Mouse (Mus musculus) embryonic fibroblast, embryonic 13.5 days (primary cell): ENCODE results near the gene Naa16. TPM values are rescaled to one million over a fixed set of nuclear protein-coding genes. Genes with fewer than 3 reads are reported as not detected.

Experiments used
- H3K27ac ChIP-seq: 2 replicates; pipeline ENCODE4 v1.5.1; 2012; ENCODE audit warnings: low read length, control low read depth, inconsistent platforms; ENCODE audit not compliant: insufficient read depth
- H3K4me1 ChIP-seq: 2 replicates; pipeline ENCODE4 v1.6.1; 2011; ENCODE audit warnings: low read length; ENCODE audit not compliant: control insufficient read depth, insufficient read depth
- H3K4me3 ChIP-seq: 2 replicates; pipeline ENCODE4 v1.5.1; 2011; ENCODE audit warnings: mild to moderate bottlenecking, control low read depth, low read length; ENCODE audit not compliant: insufficient read depth
- CTCF ChIP-seq: IDR thresholded peaks from 2 replicates; pipeline ENCODE4 v1.5.1; 2011; ENCODE audit warnings: mild to moderate bottlenecking, control low read depth, low read length, moderate library complexity, borderline replicate concordance; ENCODE audit not compliant: insufficient read depth
- POLR2A ChIP-seq: IDR thresholded peaks from 2 replicates; pipeline ENCODE4 v1.6.1; 2011; ENCODE audit warnings: low read depth, mild to moderate bottlenecking, control low read depth, low read length, moderate library complexity
- polyA plus RNA-seq: library from polyadenylated mRNA; stranded (reverse); fragments of >200 nt; gene quantifications from 2 replicates; pipeline ENCODE4 v1.2.4, GENCODE M21; 2011; ENCODE audit warnings: low read depth; ENCODE audit not compliant: missing spikeins, insufficient read length

Gene Naa16
- polyA plus RNA-seq, 1 experiment = 19.8 TPM

DNA sequence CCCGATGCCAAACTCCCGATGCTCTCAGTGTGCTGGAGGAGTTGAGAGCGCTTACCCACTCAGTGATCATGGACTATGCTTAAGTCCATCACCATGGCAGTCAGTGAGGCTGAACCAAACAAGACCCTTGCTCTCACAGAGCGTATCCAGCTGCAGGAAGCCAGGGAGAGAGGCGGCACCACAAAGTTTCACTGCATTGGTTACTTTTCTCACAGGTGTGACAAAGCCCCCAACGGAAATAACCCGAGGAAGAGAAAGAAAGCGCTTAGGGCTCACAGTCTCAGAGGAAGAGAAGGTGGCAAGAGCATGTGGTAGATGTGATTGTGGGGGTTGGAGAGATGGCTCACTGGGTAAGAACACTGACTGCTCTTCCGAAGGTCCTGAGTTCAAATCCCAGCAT, 110.1 kb downstream of the Naa16 start:
- no peaks in the 10 kb centered on the region for H3K4me1 ChIP-seq
- H3K27ac ChIP-seq = no peak overlapping the region
- no peak overlapping the region for H3K4me3 ChIP-seq
- TF ChIP-seq POLR2A = no peak
- TF ChIP-seq CTCF = no peak

- TF ChIP-seq CTCF = no peak
- TF ChIP-seq POLR2A = no peak
- H3K4me3 ChIP-seq = no peak overlapping the region
- no peak overlapping the region for H3K27ac ChIP-seq
- H3K4me1 ChIP-seq = no peaks in the 10 kb centered on the region
Measured at GRCm38 (mm10) chr14:79279494-79279893, 111.1 kb downstream of the Naa16 start.

GRCm38 (mm10) chr14:79278927-79279326, 111.7 kb downstream of the Naa16 start:
- Histone ChIP-seq H3K27ac (no peak overlapping the region), H3K4me3 (no peak overlapping the region), H3K4me1 (no peaks in the 10 kb centered on the region)
- TF ChIP-seq POLR2A = no peak
- no peak for TF ChIP-seq CTCF

DNA sequence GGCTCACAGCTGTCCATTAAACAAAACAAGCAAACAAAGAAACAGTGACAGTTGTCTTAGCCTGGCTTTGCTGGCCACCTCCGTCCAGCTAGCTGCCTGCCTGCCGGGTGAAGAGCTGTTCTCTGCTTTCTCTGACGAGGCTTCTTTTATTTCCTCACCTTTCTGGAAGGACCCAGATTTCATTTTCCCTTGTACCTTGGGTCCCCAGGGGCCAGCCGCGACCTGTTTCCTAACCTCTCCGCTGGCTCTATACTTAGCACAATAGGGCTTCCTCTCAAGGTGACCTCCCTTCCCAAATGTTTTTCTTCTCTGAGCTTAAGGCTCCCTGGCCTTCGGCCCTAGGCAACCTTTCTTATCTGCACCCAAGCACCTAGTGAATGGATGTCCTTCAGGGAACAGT, 112.7 kb downstream of the Naa16 start:
- Histone ChIP-seq H3K4me3 (no peak overlapping the region), H3K4me1 (no peaks in the 10 kb centered on the region), H3K27ac (no peak overlapping the region)
- TF ChIP-seq CTCF (no peak), POLR2A (no peak)

GRCm38 (mm10) chr14:79275870-79276395, 114.6 kb downstream of the Naa16 start:
- H3K4me3 ChIP-seq = no peak overlapping the region
- H3K4me1 ChIP-seq = no peaks in the 10 kb centered on the region
- TF ChIP-seq CTCF (no peak), POLR2A (no peak)
- no peak overlapping the region for H3K27ac ChIP-seq

- Histone ChIP-seq H3K4me3 (no peak overlapping the region), H3K4me1 (no peaks in the 10 kb centered on the region), H3K27ac (no peak overlapping the region)
- TF ChIP-seq CTCF = no peak
- TF ChIP-seq POLR2A = no peak
Measured at GRCm38 (mm10) chr14:79275441-79275840, 115.1 kb downstream of the Naa16 start.

Other genes with a start within 250 kb of the Naa16 start
- not detected in 2 replicates for gene Zfp957, start 143.4 kb downstream of the Naa16 start, polyA plus RNA-seq
- gene Rgcc, start 89.1 kb downstream of the Naa16 start, polyA plus RNA-seq = 3.1 and 7.1 TPM in 2 replicates
- 4.5 and 7.9 TPM in 2 replicates for gene Mtrf1, start 7.0 kb upstream of the Naa16 start, polyA plus RNA-seq
- gene Kbtbd7, start 35.7 kb upstream of the Naa16 start, polyA plus RNA-seq = 4.3 and 6.4 TPM in 2 replicates
- 0.62 and 1.7 TPM in 2 replicates for gene Kbtbd6, start 61.1 kb upstream of the Naa16 start, polyA plus RNA-seq
- gene Elf1, start 90.4 kb upstream of the Naa16 start, polyA plus RNA-seq = 27.8 and 31.1 TPM in 2 replicates
- gene Wbp4, start 90.7 kb upstream of the Naa16 start, polyA plus RNA-seq = 43.9 and 54.1 TPM in 2 replicates
- gene Sugt1, start 196.9 kb upstream of the Naa16 start, polyA plus RNA-seq = 186 and 200 TPM in 2 replicates